Mouse (Mus musculus) natural killer cell, adult 2 months (primary cell): ENCODE results near the gene Chrm4.

Experiments
- DNase-seq, 2 experiments: peaks; one replicate each; pipeline ENCODE4 v3.0.0; 2022; ENCODE audit warnings: low spot score in 2 of 2

The Chrm4 gene

DNA sequence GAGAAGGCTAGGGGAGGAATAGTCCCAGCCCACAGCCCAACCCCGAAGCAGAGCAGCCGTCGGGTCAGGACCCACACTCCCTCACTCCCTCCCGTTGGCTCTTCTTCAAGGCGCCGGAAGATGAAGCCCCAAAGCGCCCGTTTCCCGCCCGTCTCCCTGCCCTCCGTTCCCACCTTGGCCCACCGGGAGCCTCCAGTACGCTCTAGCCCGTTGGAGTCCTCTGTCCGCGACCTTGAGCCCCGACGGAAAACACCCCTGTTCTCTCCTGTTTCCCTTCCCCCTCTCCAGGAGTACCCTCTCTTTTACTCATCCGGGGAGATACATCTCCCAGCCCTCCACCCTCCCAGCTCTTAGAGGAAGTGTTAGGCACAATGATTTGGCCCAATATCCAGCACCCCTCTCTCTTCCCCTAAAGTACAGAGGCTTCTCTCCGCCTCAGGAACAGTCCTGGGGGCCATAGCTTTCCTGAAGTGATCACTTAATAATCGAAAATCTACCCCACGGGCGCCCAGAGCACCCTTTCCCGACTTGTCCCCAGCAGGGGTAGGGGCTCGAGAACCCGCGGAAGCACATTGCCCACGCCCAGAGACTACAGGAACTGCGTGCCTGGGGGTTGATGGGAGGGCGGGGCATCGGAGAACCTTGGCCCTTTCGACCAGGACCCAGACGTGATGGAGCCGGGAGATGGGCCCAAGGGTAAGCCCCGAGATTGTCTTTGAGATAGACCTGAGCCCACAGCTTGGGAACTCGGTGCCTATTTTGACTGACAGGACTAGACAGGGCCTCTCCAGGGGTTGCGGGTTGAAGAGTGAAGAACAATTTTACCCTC is 4.2 kb upstream of the Chrm4 start:
- no peak for DNase-seq

- DNase-seq, result peak; percentile 35 to 63
These were observed 3.4 kb upstream of the Chrm4 start for GRCm38 (mm10) chr2:91923415-91924337.

DNA sequence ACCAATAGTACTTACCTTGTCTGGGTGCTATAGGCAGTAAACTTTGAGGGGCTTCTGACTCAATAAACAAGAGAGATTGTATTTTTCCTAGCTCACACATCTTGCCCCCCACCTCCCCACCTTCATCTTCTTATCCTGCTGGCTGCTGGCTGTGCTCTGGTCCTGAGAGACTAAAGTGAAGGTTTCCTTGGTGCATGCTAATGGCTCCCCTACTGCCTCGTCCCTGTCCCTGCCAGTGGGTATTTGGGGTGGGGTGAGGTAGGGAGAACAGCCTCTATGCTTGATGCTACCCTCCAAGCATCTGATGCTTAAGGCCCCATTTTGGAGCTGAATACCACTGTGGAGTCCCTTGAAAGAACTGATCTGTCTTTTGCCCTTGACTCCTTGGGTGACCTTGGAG is 2.3 kb upstream of the Chrm4 start:
- no peak for DNase-seq

GRCm38 (mm10) chr2:91925442-91925841 is 1.6 kb upstream of the Chrm4 start:
- DNase-seq, result no peak

- DNase-seq, result peak; percentile 58 to 73
These were observed 931 bp downstream of the Chrm4 start for GRCm38 (mm10) chr2:91927826-91928533.

- DNase-seq, result no peak
These were observed 1.7 kb downstream of the Chrm4 start for GRCm38 (mm10) chr2:91928534-91929350.

GRCm38 (mm10) chr2:91929455-91929854 is 2.4 kb downstream of the Chrm4 start:
- no peak for DNase-seq

GRCm38 (mm10) chr2:91929936-91930335 is 2.9 kb downstream of the Chrm4 start:
- peak in 1 of 2 experiments; percentile 31 for DNase-seq

DNA sequence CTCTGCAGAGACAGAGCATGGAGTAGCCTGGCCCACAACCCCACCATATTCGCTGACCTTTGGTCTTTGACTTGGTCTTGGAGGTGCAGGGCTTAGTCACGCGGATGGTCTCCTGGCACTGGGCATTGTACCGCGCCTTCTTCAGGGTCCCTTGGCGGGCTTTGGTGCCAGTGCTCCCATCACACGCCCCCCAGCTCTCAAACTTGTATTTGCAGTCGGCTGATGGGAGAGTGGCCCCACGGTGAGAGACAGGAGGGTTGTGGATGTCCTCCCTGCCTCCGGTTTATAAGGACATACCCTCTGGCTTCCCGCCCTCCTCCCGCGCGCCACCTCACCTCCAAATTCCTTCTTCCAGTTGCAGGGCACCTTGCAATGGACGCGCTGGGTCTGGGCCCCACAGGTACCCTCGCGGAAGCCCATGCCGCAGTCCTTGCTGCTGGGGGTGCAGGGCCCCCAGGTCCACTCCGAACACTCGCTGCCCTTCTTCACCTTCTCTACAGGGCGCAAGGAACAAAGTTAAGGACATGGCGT is 3.8 kb downstream of the Chrm4 start:
- no peak for DNase-seq

GRCm38 (mm10) chr2:91931328-91932159 is 4.5 kb downstream of the Chrm4 start:
- peak in 1 of 2 experiments; percentile 40 for DNase-seq

GRCm38 (mm10) chr2:91932160-91932711 is 5.2 kb downstream of the Chrm4 start, which contains the start of gene Mdk:
Gene Mdk (minus strand): TSS chr2:91932297.
- peak in 1 of 2 experiments; percentile 21 for DNase-seq

GRCm38 (mm10) chr2:91932737-91933350 is 5.8 kb downstream of the Chrm4 start:
- DNase-seq, result no peak

DNA sequence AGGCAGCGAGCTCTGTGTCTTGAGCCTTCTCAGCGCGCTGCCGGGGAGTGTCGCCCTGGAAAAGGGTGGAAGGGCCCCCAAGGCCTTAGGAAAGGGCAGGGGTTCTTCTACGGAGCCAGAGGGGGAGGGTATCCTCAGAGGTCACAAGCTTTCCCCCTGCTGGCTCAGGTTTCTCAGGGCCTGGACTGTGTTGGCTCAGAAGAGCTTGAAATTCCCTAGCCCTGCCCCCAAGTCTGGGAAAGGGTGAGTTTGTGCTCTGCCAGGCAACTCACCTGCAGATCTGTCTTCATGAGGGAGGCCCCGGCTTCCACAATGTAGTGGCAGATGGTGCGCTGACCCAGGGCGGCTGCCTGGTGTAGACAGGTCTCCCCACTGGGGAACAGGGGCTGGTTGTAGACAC is 6.4 kb downstream of the Chrm4 start:
- no peak for DNase-seq

- no peak for DNase-seq
These were observed 7.0 kb downstream of the Chrm4 start for GRCm38 (mm10) chr2:91934016-91934415.

DNA sequence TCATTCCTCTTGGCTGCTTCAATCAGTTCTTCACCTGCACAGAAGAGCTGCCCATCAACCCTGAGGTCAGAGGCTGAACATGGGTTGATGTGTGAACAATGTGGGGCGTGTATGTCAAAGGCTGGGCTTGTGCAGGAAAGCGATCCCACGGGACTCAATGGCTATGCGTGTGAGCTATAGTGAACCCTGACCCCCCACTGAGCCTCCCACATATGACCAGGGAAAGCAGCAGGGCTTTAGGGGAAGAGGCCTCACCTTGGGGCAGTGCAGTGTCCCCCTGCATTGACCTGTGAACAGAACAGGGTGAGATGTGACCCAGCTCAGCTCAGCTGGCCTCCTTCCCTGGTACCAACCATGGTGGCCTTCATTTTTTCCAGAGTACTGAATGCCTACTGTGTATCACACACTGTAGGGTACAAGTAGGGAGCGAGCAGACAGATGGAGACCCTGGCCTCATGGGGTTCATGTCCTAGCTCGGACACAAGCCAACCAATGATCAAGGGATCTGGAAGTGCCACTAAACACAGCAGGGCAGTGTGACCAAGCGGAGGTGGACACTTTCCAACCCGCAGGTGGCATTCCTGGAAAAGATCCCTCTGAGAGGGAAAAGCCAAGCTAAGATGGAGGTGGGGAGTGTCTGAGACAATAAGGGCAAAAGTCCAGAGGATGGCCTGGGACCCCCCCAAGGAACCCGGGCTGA is 7.9 kb downstream of the Chrm4 start:
- DNase-seq, result no peak

DNA sequence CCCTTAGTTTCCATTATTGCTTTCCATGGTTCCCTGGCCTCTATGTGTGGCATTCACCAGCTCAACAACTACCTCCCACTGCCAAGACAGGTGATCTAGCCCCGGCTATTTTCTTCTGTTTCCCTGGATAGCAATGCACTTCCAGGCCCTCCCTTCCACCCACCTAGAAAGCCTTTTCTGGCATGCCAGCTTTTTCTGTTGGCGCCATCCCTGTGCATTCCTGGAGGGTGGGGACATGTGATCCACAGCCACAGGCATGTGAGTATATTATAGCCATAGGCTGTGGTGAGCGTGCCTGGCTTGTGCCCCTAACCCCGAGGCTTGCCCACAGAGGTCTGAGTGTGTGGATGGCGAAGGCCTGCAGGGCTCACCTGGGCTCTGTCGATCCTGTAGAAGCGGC is 9.1 kb downstream of the Chrm4 start:
- no peak for DNase-seq

DNA sequence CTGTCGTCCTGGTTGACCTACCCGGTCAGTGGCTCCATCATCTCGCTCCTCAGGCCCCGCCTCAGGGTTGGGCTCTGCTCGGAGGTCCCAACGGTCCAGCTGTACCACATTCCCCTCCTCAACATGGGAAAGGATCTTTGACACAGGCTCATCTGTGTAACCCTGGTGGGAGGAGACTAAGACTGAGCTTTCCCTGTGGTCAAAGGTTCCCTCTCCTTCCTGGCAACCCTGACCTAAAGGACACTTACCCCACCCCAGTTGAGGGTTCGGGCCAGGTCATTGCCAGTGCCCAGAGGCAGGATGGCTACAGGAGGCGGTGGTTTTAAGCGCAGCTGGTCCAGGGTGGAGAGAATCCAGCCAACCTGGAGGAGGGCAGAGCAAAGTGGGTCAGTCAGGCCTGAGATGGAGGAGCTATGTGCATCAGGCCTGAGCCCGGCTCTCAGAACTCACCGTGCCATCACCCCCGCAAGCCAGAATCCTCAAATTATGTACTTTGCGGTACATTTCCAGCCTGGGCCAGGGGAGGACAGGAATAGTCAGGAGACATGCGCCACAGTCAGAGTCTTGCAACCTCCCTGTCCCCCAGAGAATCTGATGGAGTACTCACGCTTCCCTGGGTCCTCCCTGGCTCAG is 12.4 kb downstream of the Chrm4 start:
- no peak for DNase-seq

GRCm38 (mm10) chr2:91942356-91942755 is 15.3 kb downstream of the Chrm4 start:
- DNase-seq, result no peak
